Mouse (Mus musculus): ENCODE data around the gene Dscaml1.

The Dscaml1 gene

DNA sequence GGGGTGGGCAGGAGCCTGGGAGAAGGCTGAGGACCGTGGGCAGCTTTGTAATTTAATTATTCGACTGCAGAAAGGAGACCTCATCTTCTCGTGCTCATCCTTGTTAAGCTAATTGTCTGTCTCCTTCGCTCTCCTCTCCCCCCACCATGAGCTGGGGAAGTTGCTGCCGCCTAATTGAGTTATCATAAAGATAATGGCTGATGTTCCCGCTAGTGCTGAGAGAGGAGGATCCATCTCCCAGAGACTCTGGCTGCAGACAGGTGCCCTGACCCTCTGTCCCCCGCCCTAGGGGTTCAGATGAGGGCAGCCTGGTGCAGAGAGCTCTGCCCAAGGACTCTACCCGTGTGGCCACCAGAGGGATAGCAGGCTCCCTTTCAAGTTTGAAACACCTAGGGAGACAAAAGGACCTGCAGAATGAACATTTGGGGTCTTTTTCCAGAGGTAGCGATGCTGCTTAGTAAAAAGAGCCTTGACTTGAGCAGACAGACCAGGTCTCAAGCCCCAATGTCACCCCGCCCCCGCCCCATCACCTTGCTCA, 256.1 kb downstream of the Dscaml1 start:
- no peak for DNase-seq (ENCODE audit: low read depth, low spot score)

DNA sequence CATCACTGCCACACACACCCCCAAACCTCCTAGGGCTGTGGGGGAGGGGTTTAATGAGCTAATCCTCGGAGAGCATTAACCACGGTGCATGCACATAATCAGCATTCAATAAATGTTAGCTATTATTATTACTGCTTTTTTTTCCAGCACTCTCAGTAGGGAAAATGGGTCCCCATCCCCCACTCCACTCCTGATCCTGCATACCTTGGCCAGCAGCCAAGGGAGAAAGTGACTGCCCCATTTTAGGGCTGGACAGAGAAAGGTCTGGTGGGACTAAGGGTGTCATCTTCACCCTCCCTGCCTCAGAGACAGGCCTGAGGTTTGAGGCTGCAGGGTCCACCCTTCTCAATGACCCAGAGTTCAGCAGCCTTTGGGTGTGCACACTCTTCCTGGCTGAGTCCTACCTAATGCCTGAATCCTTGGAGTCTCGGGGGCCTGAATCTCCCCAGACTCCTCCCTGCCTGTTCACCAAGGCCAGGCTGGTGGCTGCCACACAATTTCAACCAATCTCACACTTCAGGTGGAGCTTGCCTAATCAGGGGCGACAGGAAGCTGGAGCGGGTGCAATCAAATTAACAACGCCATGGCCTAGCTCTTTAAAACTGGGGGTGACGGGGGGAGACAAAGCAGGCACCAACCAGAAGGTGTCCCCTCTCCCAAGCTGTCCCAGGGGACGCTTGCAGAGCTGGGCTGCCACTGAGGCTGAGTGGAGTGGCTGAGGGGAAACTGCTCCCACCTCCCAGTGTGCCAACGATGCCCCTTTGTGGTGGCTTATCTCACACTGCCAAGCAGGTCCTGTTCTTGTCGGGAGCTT, 267.2 kb downstream of the Dscaml1 start:
- DNase-seq (ENCODE audit: low read depth, low spot score): no peak

DNA sequence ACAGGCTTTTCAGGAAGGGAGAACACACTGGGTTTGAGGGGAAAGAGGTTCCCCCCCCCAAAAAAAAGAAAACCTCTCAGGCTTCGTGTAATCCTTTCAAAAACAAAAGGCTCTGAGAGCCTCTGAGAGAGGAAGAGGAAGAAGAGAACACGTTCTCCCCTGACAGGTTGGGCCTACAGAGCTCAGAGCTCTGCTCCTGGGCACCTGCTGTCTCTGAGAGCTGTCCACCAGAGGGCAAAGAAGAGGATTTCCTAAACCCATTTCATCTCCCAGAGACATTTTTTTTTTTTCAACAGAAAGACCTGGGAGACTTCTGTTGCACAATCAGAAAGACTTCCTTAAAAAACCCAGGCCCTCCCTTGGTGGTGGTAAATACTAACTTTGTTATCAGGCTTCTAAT, 267.8 kb downstream of the Dscaml1 start:
- no peak for DNase-seq (ENCODE audit: low read depth, low spot score)

GRCm38 (mm10) chr9:45699171-45699570, 272.7 kb downstream of the Dscaml1 start:
- DNase-seq (ENCODE audit: low read depth, low spot score): no peak

DNA sequence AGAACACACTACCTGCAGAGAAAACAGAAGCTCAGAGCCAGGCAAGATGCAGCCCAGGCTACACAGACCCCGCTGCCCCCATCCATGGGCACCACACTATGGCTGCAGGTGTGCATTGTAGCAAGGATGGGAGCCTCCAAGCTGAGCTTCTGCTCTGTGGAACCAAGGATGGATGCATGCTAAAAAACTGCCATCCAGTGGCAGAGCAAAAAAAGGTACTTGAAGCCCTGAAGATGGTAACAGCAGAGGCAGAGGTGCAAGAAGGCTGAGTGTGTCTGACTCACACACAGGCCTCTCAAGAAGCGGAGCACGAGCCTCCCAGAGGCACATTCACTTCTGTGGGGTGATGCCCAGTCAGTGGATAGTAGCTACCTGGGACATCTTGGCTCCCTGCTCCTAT, 276.8 kb downstream of the Dscaml1 start:
- DNase-seq (ENCODE audit: low read depth, low spot score): no peak

- no peak for DNase-seq (ENCODE audit: low read depth, low spot score)
Observed at GRCm38 (mm10) chr9:45704441-45704840, 278.0 kb downstream of the Dscaml1 start.

GRCm38 (mm10) chr9:45710300-45710699, 283.9 kb downstream of the Dscaml1 start:
- DNase-seq (ENCODE audit: low read depth, low spot score): peak; percentile 2

GRCm38 (mm10) chr9:45715387-45715786, 289.0 kb downstream of the Dscaml1 start:
- no peak for DNase-seq (ENCODE audit: low read depth, low spot score)

DNA sequence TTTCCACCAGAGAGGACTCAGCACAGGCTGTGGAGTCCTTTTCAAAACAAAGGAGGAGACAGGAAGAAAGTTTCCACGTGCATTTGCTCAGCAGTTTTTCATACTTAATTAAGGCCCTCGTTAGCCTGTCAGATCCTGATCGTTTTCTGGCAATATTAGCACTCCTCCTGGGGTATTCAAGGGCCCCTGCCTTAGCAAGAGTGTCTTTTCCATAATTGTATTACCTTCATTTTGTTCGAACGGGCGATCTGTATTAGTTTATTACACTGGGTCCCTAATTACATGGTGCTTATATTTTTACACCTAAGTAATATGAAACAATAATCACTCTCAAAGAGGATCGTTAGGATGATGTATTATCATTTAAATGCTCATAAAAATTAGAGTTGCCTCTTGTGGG, 293.6 kb downstream of the Dscaml1 start:
- no peak for DNase-seq (ENCODE audit: low read depth, low spot score)

GRCm38 (mm10) chr9:45731851-45732250, 305.4 kb downstream of the Dscaml1 start:
- DNase-seq (ENCODE audit: low read depth, low spot score): no peak

GRCm38 (mm10) chr9:45733246-45733645, 306.8 kb downstream of the Dscaml1 start:
- DNase-seq (ENCODE audit: low read depth, low spot score): no peak

- no peak for DNase-seq (ENCODE audit: low read depth, low spot score)
Observed at GRCm38 (mm10) chr9:45739001-45739701, 312.7 kb downstream of the Dscaml1 start.

- DNase-seq (ENCODE audit: low read depth, low spot score): no peak
Observed at GRCm38 (mm10) chr9:45739702-45740583, 313.5 kb downstream of the Dscaml1 start.

DNA sequence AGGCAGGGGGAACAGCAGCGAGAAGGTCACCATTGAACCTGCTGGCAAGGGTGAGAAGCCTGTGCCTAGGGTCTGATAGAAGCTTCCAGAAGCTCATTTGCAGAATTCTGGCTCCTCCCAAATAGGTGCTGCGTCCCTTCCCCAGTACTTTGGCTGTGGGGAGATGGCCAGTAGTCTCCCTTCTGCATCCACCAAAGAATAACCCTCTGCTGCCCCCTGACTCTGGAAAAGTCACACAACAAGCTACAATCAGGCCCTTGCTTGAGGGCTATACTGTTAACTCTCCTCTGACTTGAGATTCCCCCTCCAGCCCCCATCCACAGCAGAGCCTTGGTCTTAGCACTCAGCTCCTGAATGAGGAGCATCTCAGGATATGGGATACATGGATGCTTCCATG, 314.2 kb downstream of the Dscaml1 start:
- DNase-seq (ENCODE audit: low read depth, low spot score): no peak

DNA sequence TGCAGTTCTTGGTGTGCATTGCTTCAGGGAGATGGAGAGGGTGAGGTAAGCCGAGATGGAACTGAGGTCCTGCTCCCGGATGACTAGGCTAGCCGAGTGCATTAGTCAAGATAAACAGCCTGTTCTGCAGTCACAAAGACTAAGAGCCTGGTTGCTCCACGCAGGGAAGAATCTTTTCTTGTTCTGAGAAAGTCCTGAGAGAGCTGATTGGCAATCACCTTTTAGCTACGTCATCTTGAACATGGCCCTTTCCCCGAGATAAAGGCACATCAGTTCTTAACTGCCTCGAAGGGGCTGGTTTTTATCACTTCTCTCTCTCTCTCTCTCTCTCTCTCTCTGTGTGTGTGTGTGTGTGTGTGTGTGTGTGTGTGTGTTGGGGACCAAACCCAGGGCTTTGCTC, 319.0 kb downstream of the Dscaml1 start:
- DNase-seq (ENCODE audit: low read depth, low spot score): no peak

DNA sequence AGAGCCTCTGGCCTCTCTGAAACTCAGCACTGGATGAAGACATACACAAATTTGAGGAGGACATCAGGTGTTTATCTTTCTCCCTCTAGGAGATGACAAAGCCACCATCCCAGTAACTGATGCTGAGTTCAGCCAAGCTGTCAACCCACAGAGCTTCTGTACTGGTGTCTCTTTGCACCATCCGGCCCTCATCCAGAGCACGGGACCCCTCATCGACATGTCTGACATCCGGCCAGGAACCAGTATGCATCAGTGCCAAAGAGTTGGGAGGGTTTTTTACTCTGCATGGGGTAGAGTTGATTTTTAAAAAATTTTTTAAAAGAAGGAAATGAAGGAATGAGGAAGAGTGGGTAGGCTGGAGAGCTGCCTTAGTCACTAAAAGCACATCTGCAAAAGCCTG, 323.5 kb downstream of the Dscaml1 start:
- DNase-seq (ENCODE audit: low read depth, low spot score): no peak

DNA sequence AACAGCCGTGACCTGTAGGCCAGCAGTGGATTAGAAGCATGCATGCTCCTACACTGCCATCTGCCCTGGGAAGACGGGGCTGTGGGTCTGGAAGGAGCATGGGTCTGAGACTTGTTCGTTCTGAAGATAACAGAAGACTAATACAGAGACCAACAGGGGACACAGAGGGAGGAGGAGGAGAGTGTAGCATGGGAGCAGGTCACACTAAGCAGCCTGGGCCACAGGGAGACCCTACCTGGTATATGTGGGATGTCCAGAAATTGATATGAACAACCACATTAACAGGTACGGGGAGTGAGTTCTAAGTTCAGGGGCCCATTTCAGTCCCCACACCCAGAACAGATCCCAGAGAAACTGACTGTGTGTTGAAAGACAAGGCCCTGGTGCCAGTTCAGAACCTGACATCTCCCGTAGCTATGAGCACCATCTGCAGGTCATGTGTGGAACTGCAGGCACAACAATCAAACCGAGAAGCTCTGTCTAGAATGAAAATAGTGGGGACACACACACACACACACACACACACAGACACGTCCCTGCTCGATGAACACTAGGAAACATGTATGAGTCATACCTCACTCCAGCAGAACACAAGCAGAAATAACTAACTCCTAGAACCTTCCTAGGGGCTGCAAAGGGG, 328.1 kb downstream of the Dscaml1 start:
- DNase-seq (ENCODE audit: low read depth, low spot score): peak; percentile 55

GRCm38 (mm10) chr9:45766195-45766594, 339.8 kb downstream of the Dscaml1 start:
- DNase-seq (ENCODE audit: low read depth, low spot score): no peak

GRCm38 (mm10) chr9:45767155-45767554, 340.7 kb downstream of the Dscaml1 start:
- DNase-seq (ENCODE audit: low read depth, low spot score): no peak

DNA sequence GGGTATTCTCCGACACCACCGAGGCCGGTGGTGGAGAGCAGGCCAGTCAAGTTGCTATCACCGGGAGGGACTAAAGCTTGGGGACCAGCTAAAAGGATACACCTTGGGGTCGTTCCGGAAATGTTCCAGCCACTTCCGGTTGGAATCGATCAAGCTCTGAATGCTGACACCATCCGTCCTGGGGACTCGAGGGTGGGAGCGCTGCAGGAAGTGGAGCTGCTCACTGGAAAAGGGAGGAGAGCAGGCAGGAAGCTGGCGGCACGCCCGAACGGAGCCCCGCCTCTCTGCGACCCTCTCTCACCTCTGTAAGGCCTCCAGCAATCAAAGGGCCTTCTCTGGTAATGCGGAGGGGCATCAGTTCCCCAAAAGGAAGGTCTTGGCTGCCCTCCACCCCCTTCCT, 342.0 kb downstream of the Dscaml1 start:
- DNase-seq (ENCODE audit: low read depth, low spot score): no peak

- no peak for DNase-seq (ENCODE audit: low read depth, low spot score)
Observed at GRCm38 (mm10) chr9:45769596-45769995, 343.2 kb downstream of the Dscaml1 start.
